Mouse (Mus musculus): ENCODE measurements around the gene Ralgps2. TPM values are rescaled to one million over a fixed set of nuclear protein-coding genes. Genes with fewer than 3 reads are reported as not detected.

Ralgps2 gene
- polyA plus RNA-seq, 1 experiment from 2014 or later: 109 TPM

- Histone ChIP-seq H3K4me2 (peak overlapping the region; percentile 35), H3K27ac (peak overlapping the region; percentile 76), H3K9me3 (no peaks in the 10 kb centered on the region), H3K27me3 (no peaks in the 10 kb centered on the region), H3K36me3 (replicated peaks) (no peaks in the 10 kb centered on the region), H3K9ac (no peak overlapping the region), H3K4me3 (replicated peaks) (0 out of 2 replicates have a peak overlapping the region, but pooled peaks have one; percentile 1), H3K4me1 (peaks cover 12% of the 10 kb centered on the region)
- ATAC-seq (ENCODE audit: low FRiP score): peak; percentile 88
- under 1% methylated on average over 6 of the region's 6 CpGs for WGBS
Observed at GRCm38 (mm10) chr1:156838695-156839094, 100.7 kb downstream of the Ralgps2 start.

GRCm38 (mm10) chr1:156838177-156838576 lies 101.2 kb downstream of the Ralgps2 start, which contains the start of gene Angptl1:
Gene Angptl1 (plus strand): TSS chr1:156838562.
- peaks cover 12% of the 10 kb centered on the region for H3K4me1 ChIP-seq
- 0 out of 2 replicates have a peak within 1 kb of the TSS, but pooled peaks have one; percentile 1 for H3K4me3 ChIP-seq (replicated peaks)
- no peak within 1 kb of the TSS for H3K9ac ChIP-seq
- H3K27ac ChIP-seq: peak within 1 kb of the TSS; percentile 76
- H3K4me2 ChIP-seq: peak within 1 kb of the TSS; percentile 35
- no peaks in the 10 kb centered on the region for H3K9me3 ChIP-seq
- 17% methylated on average over 4 of the region's 4 CpGs for WGBS
- no peaks in the 10 kb centered on the region for H3K27me3 ChIP-seq
- H3K36me3 ChIP-seq (replicated peaks): no peaks in the 10 kb centered on the region
- ATAC-seq (ENCODE audit: low FRiP score): peak; percentile 59

DNA sequence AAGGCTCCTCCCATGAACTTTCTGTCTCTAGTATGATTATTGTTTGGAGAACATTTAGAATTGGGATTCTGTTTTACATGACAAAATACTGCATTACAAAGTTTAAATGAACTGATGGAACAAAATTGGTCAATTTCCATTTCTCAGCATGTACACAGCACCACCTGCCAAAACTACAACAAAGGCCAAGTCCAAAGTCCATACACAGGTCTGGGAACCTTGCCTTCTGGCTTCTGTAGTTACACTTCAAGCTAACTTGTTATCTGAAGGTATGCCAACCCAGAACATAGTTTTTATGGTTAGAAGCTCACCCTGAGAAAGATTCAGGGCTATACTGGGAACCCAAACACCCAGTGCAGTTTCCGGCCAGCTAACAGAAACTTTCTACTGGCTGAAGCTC lies 120.2 kb downstream of the Ralgps2 start:
- Histone ChIP-seq H3K27ac (no peak overlapping the region), H3K4me1 (no peaks in the 10 kb centered on the region), H3K9me3 (no peaks in the 10 kb centered on the region), H3K27me3 (no peaks in the 10 kb centered on the region), H3K36me3 (replicated peaks) (peaks cover 42% of the 10 kb centered on the region), H3K4me3 (replicated peaks) (no peak overlapping the region), H3K9ac (no peak overlapping the region), H3K4me2 (no peak overlapping the region)
- no peak for ATAC-seq (ENCODE audit: low FRiP score)
- 100% methylated on average over 1 of the region's 1 CpGs for WGBS

GRCm38 (mm10) chr1:156813485-156813884 lies 125.9 kb downstream of the Ralgps2 start:
- ATAC-seq (ENCODE audit: low FRiP score): no peak
- Histone ChIP-seq H3K4me2 (no peak overlapping the region), H3K36me3 (replicated peaks) (peaks cover 37% of the 10 kb centered on the region), H3K9ac (no peak overlapping the region), H3K4me1 (no peaks in the 10 kb centered on the region), H3K9me3 (no peaks in the 10 kb centered on the region), H3K4me3 (replicated peaks) (no peak overlapping the region), H3K27me3 (no peaks in the 10 kb centered on the region), H3K27ac (no peak overlapping the region)
- 78% methylated on average over 6 of the region's 6 CpGs for WGBS

DNA sequence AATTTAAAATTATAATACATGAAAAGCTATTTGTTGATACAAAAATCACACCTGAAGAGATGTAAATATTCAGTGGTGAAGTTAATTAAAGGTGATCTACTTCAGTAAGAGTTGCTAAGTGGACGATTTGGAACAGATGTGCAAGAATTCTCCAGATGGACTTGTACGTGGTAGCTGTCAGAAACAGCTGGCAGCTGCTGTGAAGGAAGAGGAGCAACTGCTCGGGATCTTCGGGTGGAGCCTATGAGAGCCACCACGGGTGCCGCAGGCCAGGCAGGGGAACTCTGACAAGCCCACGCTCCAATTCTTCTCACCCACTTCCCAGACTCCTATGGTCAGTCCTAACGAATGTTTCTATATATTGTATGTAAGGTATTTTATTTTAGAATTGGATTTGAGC lies 126.7 kb downstream of the Ralgps2 start:
- H3K36me3 ChIP-seq (replicated peaks): peaks cover 29% of the 10 kb centered on the region
- 84% methylated on average over 8 of the region's 8 CpGs for WGBS

GRCm38 (mm10) chr1:156811928-156812327 lies 127.5 kb downstream of the Ralgps2 start:
- Histone ChIP-seq H3K4me3 (replicated peaks) (no peak overlapping the region), H3K9me3 (no peaks in the 10 kb centered on the region), H3K9ac (no peak overlapping the region), H3K4me1 (no peaks in the 10 kb centered on the region), H3K4me2 (no peak overlapping the region), H3K27me3 (no peaks in the 10 kb centered on the region), H3K27ac (no peak overlapping the region), H3K36me3 (replicated peaks) (peaks cover 22% of the 10 kb centered on the region)
- ATAC-seq (ENCODE audit: low FRiP score): no peak
- WGBS: 80% methylated on average over 7 of the region's 7 CpGs

More for the DNA sequence above, 126.7 kb downstream of the Ralgps2 start:
- ATAC-seq (ENCODE audit: low FRiP score): no peak
- Histone ChIP-seq H3K27me3 (no peaks in the 10 kb centered on the region), H3K9me3 (no peaks in the 10 kb centered on the region), H3K27ac (no peak overlapping the region), H3K9ac (no peak overlapping the region), H3K4me1 (no peaks in the 10 kb centered on the region), H3K4me3 (replicated peaks) (no peak overlapping the region), H3K4me2 (no peak overlapping the region)

- H3K27ac ChIP-seq: no peak overlapping the region
- H3K36me3 ChIP-seq (replicated peaks): peaks cover 16% of the 10 kb centered on the region
- no peak overlapping the region for H3K4me2 ChIP-seq
- no peak for ATAC-seq (ENCODE audit: low FRiP score)
- H3K4me3 ChIP-seq (replicated peaks): no peak overlapping the region
- H3K9ac ChIP-seq: no peak overlapping the region
- WGBS: 79% methylated on average over 10 of the region's 10 CpGs
- H3K27me3 ChIP-seq: no peaks in the 10 kb centered on the region
- no peaks in the 10 kb centered on the region for H3K9me3 ChIP-seq
- H3K4me1 ChIP-seq: no peaks in the 10 kb centered on the region
Observed at GRCm38 (mm10) chr1:156808332-156808731, 131.1 kb downstream of the Ralgps2 start.

DNA sequence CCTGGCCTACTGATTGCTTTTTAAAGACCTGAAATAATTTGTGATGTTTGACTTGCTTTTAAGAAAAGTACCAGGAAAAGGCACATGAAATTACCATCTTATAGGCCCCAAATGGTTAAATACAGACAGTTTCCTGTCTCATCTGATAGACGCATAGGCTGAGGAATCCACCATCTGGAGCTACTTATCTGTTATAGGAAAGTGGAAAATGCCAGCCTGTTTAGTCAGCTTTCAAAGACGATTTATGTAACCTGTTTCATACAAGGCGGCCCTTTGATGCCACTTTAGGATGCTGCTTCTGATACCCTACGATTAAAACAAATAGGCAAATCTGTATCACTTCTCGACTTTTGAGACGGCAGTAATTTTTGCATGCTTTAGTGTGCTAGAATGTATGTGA lies 138.2 kb downstream of the Ralgps2 start:
- Histone ChIP-seq H3K4me2 (no peak overlapping the region), H3K27me3 (no peaks in the 10 kb centered on the region), H3K9me3 (no peaks in the 10 kb centered on the region), H3K4me1 (no peaks in the 10 kb centered on the region), H3K9ac (no peak overlapping the region), H3K4me3 (replicated peaks) (no peak overlapping the region), H3K27ac (no peak overlapping the region), H3K36me3 (replicated peaks) (peaks cover 7% of the 10 kb centered on the region)
- no peak for ATAC-seq (ENCODE audit: low FRiP score)
- WGBS: 84% methylated on average over 6 of the region's 6 CpGs

- no peaks in the 10 kb centered on the region for H3K9me3 ChIP-seq
- no peaks in the 10 kb centered on the region for H3K36me3 ChIP-seq (replicated peaks)
- whole genome bisulfite sequencing: 85% methylated on average over 9 of the region's 9 CpGs
- no peak overlapping the region for H3K4me3 ChIP-seq (replicated peaks)
- no peaks in the 10 kb centered on the region for H3K4me1 ChIP-seq
- no peak for ATAC-seq (ENCODE audit: low FRiP score)
- no peaks in the 10 kb centered on the region for H3K27me3 ChIP-seq
- no peak overlapping the region for H3K4me2 ChIP-seq
- H3K27ac ChIP-seq: no peak overlapping the region
- H3K9ac ChIP-seq: no peak overlapping the region
Observed at GRCm38 (mm10) chr1:156796251-156796650, 143.2 kb downstream of the Ralgps2 start.

DNA sequence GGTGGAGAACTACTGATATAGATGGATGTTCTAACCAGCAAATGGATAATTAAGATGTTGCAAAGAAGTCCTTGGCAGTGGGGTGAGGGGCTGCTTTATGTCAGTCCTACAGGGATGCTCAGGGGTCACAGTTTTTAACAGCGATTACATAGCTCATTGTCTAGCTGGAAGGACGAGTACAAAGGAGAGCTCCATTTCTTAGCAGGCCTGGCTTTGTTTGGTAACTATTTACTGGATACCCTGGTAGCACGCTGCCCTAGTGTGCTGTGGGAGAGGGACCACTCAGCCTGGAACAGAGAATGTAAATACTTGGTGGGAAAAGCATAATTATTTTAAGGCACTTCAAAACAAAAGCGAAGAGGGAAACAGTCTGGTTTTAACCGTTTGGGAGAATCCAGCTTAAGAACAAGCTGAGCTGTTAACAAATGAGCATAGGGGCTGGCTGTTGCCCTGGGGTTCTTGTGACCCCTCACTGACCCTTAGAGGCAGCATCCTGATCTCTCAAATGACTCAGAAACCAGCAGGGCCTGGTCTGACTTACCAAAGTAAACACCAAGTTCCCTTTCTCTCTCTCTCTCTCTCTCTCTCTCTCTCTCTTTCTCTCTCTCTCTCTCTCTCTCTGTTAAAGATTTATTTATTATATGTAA lies 149.5 kb downstream of the Ralgps2 start:
- H3K27ac ChIP-seq: no peak overlapping the region
- H3K4me3 ChIP-seq (replicated peaks): no peak overlapping the region
- H3K36me3 ChIP-seq (replicated peaks): no peaks in the 10 kb centered on the region
- H3K9me3 ChIP-seq: no peaks in the 10 kb centered on the region
- no peak overlapping the region for H3K9ac ChIP-seq
- peaks cover 23% of the 10 kb centered on the region for H3K4me1 ChIP-seq
- H3K4me2 ChIP-seq: no peak overlapping the region
- WGBS: 7% methylated on average over 5 of the region's 5 CpGs
- no peak for ATAC-seq (ENCODE audit: low FRiP score)
- H3K27me3 ChIP-seq: peaks cover 5% of the 10 kb centered on the region; the same call in 1 of the 2 replicates

DNA sequence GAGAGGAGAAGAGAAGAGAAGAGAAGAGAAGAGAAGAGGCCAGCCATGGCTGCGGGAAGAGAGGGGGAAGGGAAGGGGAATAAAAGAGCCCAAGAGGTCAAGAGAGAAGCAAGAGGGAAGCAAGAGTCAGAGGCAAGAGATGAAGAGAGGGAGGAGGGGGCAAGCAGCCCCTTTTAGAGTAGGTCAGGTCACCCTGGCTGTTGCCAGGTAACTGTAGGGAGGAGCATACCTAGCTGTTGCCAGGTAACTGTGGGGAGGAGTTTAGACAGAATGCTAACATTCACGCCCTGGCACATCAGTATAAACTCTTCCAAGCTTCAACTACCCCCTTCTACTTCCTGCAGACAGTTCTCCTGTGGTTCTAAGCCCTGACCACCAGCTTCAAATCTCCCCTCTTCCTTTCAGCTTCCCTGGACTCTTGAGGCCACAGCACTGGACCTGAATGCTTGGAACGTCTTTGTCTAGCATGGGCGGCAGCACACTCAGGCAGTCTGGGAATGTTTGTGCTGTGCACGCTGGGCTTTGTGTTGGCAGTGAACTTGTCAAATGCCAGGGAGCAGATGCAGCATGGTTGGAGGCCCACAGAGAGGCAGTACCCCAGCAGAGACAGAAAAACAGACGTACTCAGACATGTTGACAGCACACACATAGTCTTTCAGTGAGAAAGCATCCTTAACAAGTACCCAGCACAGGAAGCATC lies 152.1 kb downstream of the Ralgps2 start:
- H3K27ac ChIP-seq: peak overlapping the region; percentile 0; the same call in 1 of the 2 replicates
- H3K9me3 ChIP-seq: no peaks in the 10 kb centered on the region
- no peak overlapping the region for H3K4me2 ChIP-seq
- WGBS: 30% methylated on average over 6 of the region's 6 CpGs
- H3K9ac ChIP-seq: no peak overlapping the region; the same call in 1 of the 2 replicates
- no peak for ATAC-seq (ENCODE audit: low FRiP score)
- no peak overlapping the region for H3K4me3 ChIP-seq (replicated peaks)
- H3K27me3 ChIP-seq: peaks cover 17% of the 10 kb centered on the region
- H3K36me3 ChIP-seq (replicated peaks): no peaks in the 10 kb centered on the region
- H3K4me1 ChIP-seq: peaks cover 31% of the 10 kb centered on the region

GRCm38 (mm10) chr1:156786074-156786473 lies 153.4 kb downstream of the Ralgps2 start:
- H3K36me3 ChIP-seq (replicated peaks): no peaks in the 10 kb centered on the region
- H3K9ac ChIP-seq: no peak overlapping the region
- H3K4me1 ChIP-seq: peaks cover 43% of the 10 kb centered on the region
- H3K9me3 ChIP-seq: no peaks in the 10 kb centered on the region
- ATAC-seq (ENCODE audit: low FRiP score): no peak
- peaks cover 17% of the 10 kb centered on the region for H3K27me3 ChIP-seq
- no peak overlapping the region for H3K4me3 ChIP-seq (replicated peaks)
- 84% methylated on average over 2 of the region's 2 CpGs for WGBS
- H3K27ac ChIP-seq: no peak overlapping the region
- H3K4me2 ChIP-seq: no peak overlapping the region

DNA sequence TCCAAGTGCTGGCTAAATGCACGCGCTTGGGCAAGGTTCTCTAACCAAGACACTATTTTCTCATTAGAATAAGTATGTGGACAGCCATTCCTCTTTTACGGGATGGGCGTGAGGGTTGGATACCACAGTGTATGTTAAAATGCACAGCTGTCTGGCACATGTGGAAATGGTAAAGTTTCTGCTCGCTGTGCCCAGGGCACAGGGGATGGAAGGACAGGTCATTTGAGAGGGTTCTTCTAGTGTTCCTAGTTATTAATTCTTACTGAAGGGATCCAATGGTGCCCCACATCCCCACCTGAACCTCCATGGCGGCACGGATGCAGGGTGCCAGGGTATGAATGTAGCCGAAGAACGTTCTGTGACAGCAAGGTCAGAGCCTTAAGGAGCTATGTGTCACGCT lies 154.5 kb downstream of the Ralgps2 start:
- Histone ChIP-seq H3K4me3 (replicated peaks) (no peak overlapping the region), H3K27me3 (peaks cover 17% of the 10 kb centered on the region), H3K4me2 (no peak overlapping the region), H3K27ac (no peak overlapping the region), H3K9ac (no peak overlapping the region), H3K4me1 (peaks cover 46% of the 10 kb centered on the region), H3K36me3 (replicated peaks) (no peaks in the 10 kb centered on the region), H3K9me3 (no peaks in the 10 kb centered on the region)
- no peak for ATAC-seq (ENCODE audit: low FRiP score)
- 90% methylated on average over 10 of the region's 10 CpGs for WGBS

All from forebrain, embryonic 12.5 days (tissue).